Comparison of ENCODE assay signal across 8 mouse cellular contexts in genomic region chr4:124751300-124752250, GRCm38 (mm10). TPM values are rescaled to one million over a fixed set of nuclear protein-coding genes. Genes with fewer than 3 reads are reported as not detected.
DNase-seq lines count a peak whose midpoint lies in the region; ATAC-seq and TF ChIP-seq lines count a peak whose summit lies in the region.

No protein-coding gene starts in this region.

- peaks cover 16% of the 10 kb centered on the region; the same call in 1 of the 2 replicates for H3K27me3 ChIP-seq in heart, embryonic 10.5 days (ENCODE audit: insufficient read depth, poor library complexity, severe bottlenecking)
- H3K27me3 ChIP-seq in kidney, embryonic 15.5 days = no peaks in the 10 kb centered on the region

- peak; percentile 97 for DNase-seq in A20 (ENCODE audit: low read depth, low spot score)
- DNase-seq in heart, embryonic 10.5 days (ENCODE audit: low spot score) = peak; percentile 99
- peak; percentile 98 for DNase-seq in liver
- DNase-seq in spleen, postnatal 4 days (ENCODE audit: low spot score in 2 of 2) = peak; percentile 97 to 99

- no peak overlapping the region for H3K27ac ChIP-seq in bone marrow macrophage, adult 2 months (ENCODE audit: insufficient read depth, low read depth, low read length)
- H3K27ac ChIP-seq in embryonic fibroblast, embryonic 13.5 days (ENCODE audit: insufficient read depth, low read length) = no peak overlapping the region
- H3K27ac ChIP-seq in heart, embryonic 10.5 days = peak overlapping the region; percentile 87
- H3K27ac ChIP-seq in kidney, embryonic 15.5 days = 0 out of 2 replicates have a peak overlapping the region, but pooled peaks have one; percentile 25

- H3K9ac ChIP-seq in kidney, embryonic 15.5 days = peak overlapping the region; percentile 60

- H3K36me3 ChIP-seq in heart, embryonic 10.5 days = no peaks in the 10 kb centered on the region
- peaks cover 2% of the 10 kb centered on the region; the same call in 1 of the 2 replicates for H3K36me3 ChIP-seq in kidney, embryonic 15.5 days

- H3K4me2 ChIP-seq in kidney, embryonic 15.5 days = peak overlapping the region; percentile 78

- no peak for TF ChIP-seq POLR2A in bone marrow macrophage, adult 2 months (IDR thresholded peaks at IDR 0.05; ENCODE audit: borderline replicate concordance, low read depth, low read length)
- TF ChIP-seq POLR2A in embryonic fibroblast, embryonic 13.5 days (IDR thresholded peaks at IDR 0.05; ENCODE audit: low read depth, low read length) = peak; percentile 36; the same call in 1 of the 2 replicates

- peak; percentile 99 for ATAC-seq in kidney, embryonic 15.5 days (replicated peaks; ENCODE audit: low FRiP score)
- ATAC-seq in monocyte, adult 5-6 weeks (replicated peaks; ENCODE audit: insufficient number of reproducible peaks, low FRiP score, low TSS enrichment, poor library complexity, severe bottlenecking) = peak; percentile 99

- peak overlapping the region; percentile 91 for H3K4me3 ChIP-seq in bone marrow macrophage, adult 2 months (ENCODE audit: insufficient read depth, low read length)
- H3K4me3 ChIP-seq in embryonic fibroblast, embryonic 13.5 days (ENCODE audit: insufficient read depth, low read length) = peak overlapping the region; percentile 64
- H3K4me3 ChIP-seq in heart, embryonic 10.5 days = peak overlapping the region; percentile 90
- H3K4me3 ChIP-seq in kidney, embryonic 15.5 days (replicated peaks) = peak overlapping the region; percentile 71

- under 1% methylated on average over 75 of the region's 75 CpGs for WGBS in heart, embryonic 10.5 days
- under 1% methylated on average over 75 of the region's 75 CpGs for WGBS in kidney, embryonic 15.5 days

- no peak for TF ChIP-seq CTCF in bone marrow macrophage, adult 2 months (IDR thresholded peaks at IDR 0.05; ENCODE audit: low read depth, low read length)
- no peak for TF ChIP-seq CTCF in embryonic fibroblast, embryonic 13.5 days (IDR thresholded peaks at IDR 0.05; ENCODE audit: borderline replicate concordance, insufficient read depth, low read length)

- H3K4me1 ChIP-seq in bone marrow macrophage, adult 2 months (ENCODE audit: control insufficient read depth, insufficient read depth, low read length) = peaks cover 29% of the 10 kb centered on the region
- H3K4me1 ChIP-seq in embryonic fibroblast, embryonic 13.5 days (ENCODE audit: control insufficient read depth, insufficient read depth, low read length) = peaks cover 13% of the 10 kb centered on the region
- H3K4me1 ChIP-seq in heart, embryonic 10.5 days = peaks cover 38% of the 10 kb centered on the region
- H3K4me1 ChIP-seq in kidney, embryonic 15.5 days = peaks cover 28% of the 10 kb centered on the region

- no peaks in the 10 kb centered on the region for H3K9me3 ChIP-seq in heart, embryonic 10.5 days
- H3K9me3 ChIP-seq in kidney, embryonic 15.5 days (replicated peaks) = no peaks in the 10 kb centered on the region

RNA-seq across cellular contexts. Expression of gene Inpp5b, which starts 9.9 kb away (rescaled TPM):
- polyA plus RNA-seq in bone marrow macrophage, adult 2 months (2012; ENCODE audit: insufficient read depth, insufficient read length, missing spikeins) = 29.4 and 33.8 TPM in 2 replicates
- 33.5 and 48.3 TPM in 2 replicates for polyA plus RNA-seq in embryonic fibroblast, embryonic 13.5 days (2011; ENCODE audit: insufficient read length, low read depth, missing spikeins)
- polyA plus RNA-seq in heart, embryonic 10.5 days (2016; fragmentation: Nextera tagmentation; extraction: Ambion mirVana) = 19.9 and 25.5 TPM in 2 replicates
- polyA plus RNA-seq in kidney, embryonic 15.5 days (2015; fragmentation: Nextera tagmentation; extraction: Ambion mirVana) = 29.6 and 33.7 TPM in 2 replicates
- 30.2 to 90.4 TPM (median 33.8 TPM) in 3 replicates for total RNA-seq in monocyte, adult 5-6 weeks (2017)

RNA-seq across cellular contexts. Expression of gene Sf3a3, which starts 37.0 kb away (rescaled TPM):
- polyA plus RNA-seq in bone marrow macrophage, adult 2 months (2012; ENCODE audit: insufficient read depth, insufficient read length, missing spikeins) = 44.4 and 47.6 TPM in 2 replicates
- polyA plus RNA-seq in embryonic fibroblast, embryonic 13.5 days (2011; ENCODE audit: insufficient read length, low read depth, missing spikeins) = 64.6 and 70.7 TPM in 2 replicates
- polyA plus RNA-seq in heart, embryonic 10.5 days (2016; fragmentation: Nextera tagmentation; extraction: Ambion mirVana) = 137 and 180 TPM in 2 replicates
- polyA plus RNA-seq in kidney, embryonic 15.5 days (2015; fragmentation: Nextera tagmentation; extraction: Ambion mirVana) = 171 and 175 TPM in 2 replicates
- 67.5 to 99.3 TPM (median 98.8 TPM) in 3 replicates for total RNA-seq in monocyte, adult 5-6 weeks (2017)

RNA-seq across cellular contexts. Expression of gene Mtf1, which starts 50.3 kb away (rescaled TPM):
- 12.0 and 13.1 TPM in 2 replicates for polyA plus RNA-seq in bone marrow macrophage, adult 2 months (2012; ENCODE audit: insufficient read depth, insufficient read length, missing spikeins)
- 16.4 and 19.0 TPM in 2 replicates for polyA plus RNA-seq in embryonic fibroblast, embryonic 13.5 days (2011; ENCODE audit: insufficient read length, low read depth, missing spikeins)
- 16.1 and 16.9 TPM in 2 replicates for polyA plus RNA-seq in heart, embryonic 10.5 days (2016; fragmentation: Nextera tagmentation; extraction: Ambion mirVana)
- polyA plus RNA-seq in kidney, embryonic 15.5 days (2015; fragmentation: Nextera tagmentation; extraction: Ambion mirVana) = 14.2 and 15.5 TPM in 2 replicates
- 33.8 to 50.2 TPM (median 34.0 TPM) in 3 replicates for total RNA-seq in monocyte, adult 5-6 weeks (2017)

RNA-seq across cellular contexts. Expression of gene Fhl3, which starts 51.1 kb away (rescaled TPM):
- polyA plus RNA-seq in bone marrow macrophage, adult 2 months (2012; ENCODE audit: insufficient read depth, insufficient read length, missing spikeins) = 149 and 167 TPM in 2 replicates
- polyA plus RNA-seq in embryonic fibroblast, embryonic 13.5 days (2011; ENCODE audit: insufficient read length, low read depth, missing spikeins) = 135 and 148 TPM in 2 replicates
- 3.9 and 5.4 TPM in 2 replicates for polyA plus RNA-seq in heart, embryonic 10.5 days (2016; fragmentation: Nextera tagmentation; extraction: Ambion mirVana)
- polyA plus RNA-seq in kidney, embryonic 15.5 days (2015; fragmentation: Nextera tagmentation; extraction: Ambion mirVana) = 8.4 and 12.4 TPM in 2 replicates
- total RNA-seq in monocyte, adult 5-6 weeks (2017) = 0.76 to 5.1 TPM in 2 of 3 replicates, not detected in the other

RNA-seq across cellular contexts. Expression of gene Utp11, which starts 58.2 kb away (rescaled TPM):
- polyA plus RNA-seq in bone marrow macrophage, adult 2 months (2012; ENCODE audit: insufficient read depth, insufficient read length, missing spikeins) = 45.8 and 49.4 TPM in 2 replicates
- polyA plus RNA-seq in embryonic fibroblast, embryonic 13.5 days (2011; ENCODE audit: insufficient read length, low read depth, missing spikeins) = 51.1 and 51.9 TPM in 2 replicates
- polyA plus RNA-seq in heart, embryonic 10.5 days (2016; fragmentation: Nextera tagmentation; extraction: Ambion mirVana) = 53.0 and 63.6 TPM in 2 replicates
- 78.5 and 81.9 TPM in 2 replicates for polyA plus RNA-seq in kidney, embryonic 15.5 days (2015; fragmentation: Nextera tagmentation; extraction: Ambion mirVana)
- total RNA-seq in monocyte, adult 5-6 weeks (2017) = 28.4 to 46.7 TPM (median 36.0 TPM) in 3 replicates

Comparison
In these comparisons a context has a peak if more than half of its experiments do, and no peak if none do; other contexts are left out.
1. H3K27ac ChIP-seq: peak in heart, embryonic 10.5 days (single experiment) and kidney, embryonic 15.5 days (single experiment); none in bone marrow macrophage, adult 2 months (single experiment) and embryonic fibroblast, embryonic 13.5 days (single experiment).
2. Peak in every context shown above with its lines, with median percentiles within 50 percentile points of each other: DNase-seq and H3K4me3 ChIP-seq.